Mouse (Mus musculus) thymus, adult 18-20 months (tissue): ENCODE measurements at regions not wholly inside any gene's neighbourhood (a gene's known extent, or its start where the extent isn't known, plus 50 kb on each side); places are given as distances from the start of the nearest gene placed in this dataset.

Experiments
- DNase-seq, 2 experiments: peaks; one replicate each; pipeline ENCODE4 v3.0.0; 2022; ENCODE audit warnings: mixed read lengths in 2 of 2

DNA sequence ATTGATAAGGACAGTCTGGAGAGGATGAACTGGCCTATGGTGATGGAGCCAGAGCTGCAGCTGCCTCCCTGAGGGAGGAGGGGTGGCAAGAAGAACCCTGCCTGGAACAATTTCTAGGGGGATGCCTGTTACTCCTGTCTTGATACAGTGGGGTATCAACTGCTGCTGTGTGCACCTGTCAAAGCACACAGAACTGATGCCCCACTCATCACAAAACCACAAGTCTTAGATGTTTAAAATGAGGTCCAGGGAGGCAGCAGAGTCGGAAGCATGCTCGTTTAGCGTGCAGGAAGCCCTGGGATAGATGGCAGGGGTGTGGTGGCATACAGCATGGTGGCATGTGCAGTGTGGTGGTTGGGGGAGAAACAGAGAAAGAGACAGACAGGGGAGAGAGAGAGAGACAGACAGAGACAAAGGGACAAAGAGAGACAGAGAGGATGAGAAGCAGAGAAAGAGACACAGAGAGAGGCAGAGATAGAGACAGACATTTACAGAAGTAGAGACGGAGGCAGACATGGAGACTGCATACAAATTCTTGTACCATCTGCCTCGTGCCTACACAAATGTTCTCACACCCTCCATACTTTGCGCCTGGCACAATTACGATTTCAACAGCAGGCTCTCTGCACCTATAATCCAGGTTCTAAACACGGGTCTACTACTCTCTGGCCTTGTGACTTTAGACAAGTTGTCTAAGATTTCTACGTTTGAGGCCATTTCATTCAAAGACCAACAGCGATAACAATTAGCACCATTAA is 242.6 kb downstream of the Cbln4 start:
- peak; percentile 28 to 56 for DNase-seq

DNA sequence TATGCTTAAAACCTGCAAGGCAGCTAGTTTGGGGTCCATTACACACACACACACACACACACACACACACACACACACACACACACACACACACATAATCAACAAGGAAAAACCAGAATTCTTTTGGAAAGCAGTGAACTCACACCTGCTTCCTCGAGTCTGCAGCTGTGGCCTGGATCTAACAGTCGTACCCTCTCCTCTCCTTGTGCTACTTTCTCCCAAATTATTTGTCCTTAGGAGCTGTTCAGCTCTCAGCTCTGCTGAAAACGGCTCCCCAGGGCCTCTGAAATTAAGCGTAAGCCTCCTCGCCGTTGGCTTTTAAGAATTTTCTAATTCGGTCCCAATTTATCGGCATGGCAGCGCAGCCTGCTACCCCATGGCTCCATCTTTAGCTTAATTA is 243.9 kb downstream of the Cbln4 start:
- no peak for DNase-seq

DNA sequence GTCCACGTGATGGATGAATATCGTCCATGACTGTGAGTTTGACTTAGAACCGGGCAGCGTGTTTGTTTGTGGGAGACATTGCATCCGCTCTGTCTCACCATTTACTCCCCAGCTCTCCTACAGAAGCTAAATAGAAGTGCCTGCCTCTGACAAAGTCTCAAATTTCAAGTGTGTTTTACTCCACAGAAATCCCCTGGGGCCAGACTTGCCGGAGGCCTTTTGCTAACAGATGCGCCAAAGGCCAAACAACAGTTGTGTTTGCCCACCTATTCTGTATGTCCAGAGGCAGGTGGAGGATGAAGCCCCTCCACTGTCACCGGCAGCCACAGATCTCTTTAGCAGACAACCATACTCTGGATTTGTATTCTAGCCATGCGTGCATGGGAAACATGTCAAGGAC is 252.6 kb downstream of the Cbln4 start:
- DNase-seq, result no peak

DNA sequence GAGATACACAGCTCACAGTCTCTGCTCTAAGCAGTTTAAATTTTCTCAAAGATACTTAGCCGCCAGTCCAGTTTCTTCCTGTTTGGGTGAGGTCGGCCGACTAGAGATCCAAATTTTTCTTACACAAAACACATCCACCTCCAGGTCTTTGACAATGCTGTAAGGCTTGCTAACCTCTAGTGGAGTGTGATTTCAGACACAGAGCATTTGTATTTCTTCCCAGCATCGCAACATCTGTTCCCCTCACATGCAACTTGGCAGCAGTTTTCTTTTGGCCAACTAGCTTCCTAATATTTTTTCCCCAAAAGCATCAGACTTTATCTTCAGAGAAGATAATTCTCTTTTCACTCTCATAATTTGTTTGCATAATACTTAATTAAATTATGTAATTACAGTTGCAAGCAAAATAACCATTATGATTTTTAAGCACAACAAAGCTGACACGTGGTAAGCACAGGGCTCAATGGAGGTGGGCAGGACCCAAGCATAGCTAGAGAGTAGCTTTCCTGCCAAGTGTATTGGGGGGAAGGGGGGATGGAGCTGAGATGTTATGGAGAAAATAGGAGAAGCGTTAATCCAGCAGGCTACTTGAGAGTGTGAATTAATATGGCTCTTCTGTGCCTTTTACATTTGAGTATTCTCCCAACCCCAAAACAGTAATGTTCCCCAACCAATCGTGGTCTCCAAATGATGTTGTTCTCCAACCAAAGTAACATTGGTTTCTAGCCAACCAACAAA is 276.9 kb downstream of the Cbln4 start:
- DNase-seq, result no peak

DNA sequence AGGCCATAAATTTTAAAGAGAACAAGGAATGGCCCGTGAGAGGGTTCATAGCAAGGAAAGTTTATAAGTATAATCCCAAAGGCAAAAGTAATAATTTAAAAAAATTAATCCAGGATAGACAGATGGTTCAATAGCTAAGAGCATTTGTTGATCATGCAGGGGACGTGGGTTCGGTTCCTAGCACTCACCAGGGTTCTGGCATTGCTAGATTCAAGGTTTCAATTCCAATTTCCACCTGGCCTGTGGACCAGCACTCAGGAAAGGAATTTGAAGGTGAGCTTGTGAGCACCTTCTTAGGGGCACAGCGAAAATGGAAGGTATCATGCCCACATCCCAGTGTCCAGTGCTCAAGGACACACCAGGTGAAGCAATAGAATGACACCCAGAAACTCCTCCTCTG is 278.2 kb downstream of the Cbln4 start:
- no peak for DNase-seq

DNA sequence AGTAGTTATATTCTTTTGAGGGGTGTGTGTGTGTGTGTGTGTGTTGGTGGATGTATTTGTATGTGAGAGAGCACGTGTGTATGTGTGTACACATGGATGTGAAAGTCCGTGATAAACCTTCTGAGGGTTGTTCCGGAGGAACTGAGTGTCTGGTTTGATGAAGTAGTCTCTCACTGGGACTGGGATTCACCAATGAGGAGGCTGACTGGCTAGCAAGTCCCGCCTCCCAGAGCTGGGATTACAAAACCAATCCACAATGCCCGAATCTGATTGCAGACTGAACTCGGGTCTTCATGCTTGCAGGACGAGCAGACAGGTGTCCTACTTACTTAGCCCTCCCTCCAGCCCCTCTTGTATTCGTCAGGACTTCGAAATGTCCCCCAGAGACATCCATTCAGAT is 289.8 kb downstream of the Cbln4 start:
- DNase-seq, result no peak

DNA sequence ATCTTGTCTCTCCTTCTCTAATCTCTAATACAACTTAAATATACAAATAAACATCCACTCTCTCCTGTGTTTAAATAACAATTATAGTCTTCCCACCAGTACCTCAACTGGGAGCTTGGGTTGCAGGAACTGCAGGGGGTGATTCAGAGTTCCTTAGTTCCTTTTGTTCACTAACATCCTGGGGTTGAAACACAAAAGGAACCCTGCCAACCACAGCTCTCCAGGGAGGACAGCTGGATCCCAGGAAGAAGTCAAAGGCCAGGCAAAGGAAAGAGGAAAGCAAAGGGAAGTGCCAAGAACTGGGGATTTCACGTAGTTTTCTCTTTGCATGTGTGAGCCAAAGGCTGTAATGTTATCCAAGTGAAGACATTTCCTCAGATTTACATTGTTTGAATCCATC is 296.1 kb downstream of the Cbln4 start:
- no peak for DNase-seq

DNA sequence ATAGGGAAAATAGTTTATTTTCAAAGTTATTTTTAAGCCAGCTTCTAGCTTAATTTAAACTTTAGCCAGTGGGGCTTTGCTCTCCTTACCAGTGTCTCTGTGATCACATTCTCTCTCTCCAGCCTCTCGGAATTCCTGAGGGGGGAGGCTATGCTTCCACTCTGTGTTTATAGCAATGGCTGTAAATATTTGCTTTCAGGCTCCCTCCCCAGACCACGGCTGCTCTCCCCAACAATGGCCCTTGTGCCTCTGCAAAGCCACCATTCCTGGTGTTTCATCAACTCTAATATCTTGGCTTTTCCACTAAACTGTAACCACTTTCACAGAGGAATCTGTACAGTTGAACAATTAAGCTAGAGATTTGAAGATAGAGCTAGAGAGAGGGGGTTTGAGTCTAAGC is 300.2 kb downstream of the Cbln4 start:
- no peak for DNase-seq

DNA sequence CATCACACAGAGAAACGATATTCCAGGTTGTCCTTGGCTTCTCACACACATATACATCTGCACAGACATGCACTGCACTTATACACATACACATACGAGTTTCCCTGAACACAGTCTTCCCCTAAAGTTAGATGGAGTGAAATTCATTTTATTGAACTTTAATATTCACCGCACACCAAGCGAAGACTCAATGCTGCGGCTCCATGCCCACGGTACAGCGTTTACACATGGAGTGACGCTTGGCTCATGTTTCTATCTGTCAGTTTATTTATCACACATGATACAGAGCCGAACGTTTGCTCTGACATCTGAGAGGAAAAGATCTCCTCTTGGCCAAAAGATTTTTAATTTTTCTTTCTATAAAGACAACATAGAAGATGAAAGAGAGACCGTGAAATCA is 300.6 kb downstream of the Cbln4 start:
- no peak for DNase-seq

DNA sequence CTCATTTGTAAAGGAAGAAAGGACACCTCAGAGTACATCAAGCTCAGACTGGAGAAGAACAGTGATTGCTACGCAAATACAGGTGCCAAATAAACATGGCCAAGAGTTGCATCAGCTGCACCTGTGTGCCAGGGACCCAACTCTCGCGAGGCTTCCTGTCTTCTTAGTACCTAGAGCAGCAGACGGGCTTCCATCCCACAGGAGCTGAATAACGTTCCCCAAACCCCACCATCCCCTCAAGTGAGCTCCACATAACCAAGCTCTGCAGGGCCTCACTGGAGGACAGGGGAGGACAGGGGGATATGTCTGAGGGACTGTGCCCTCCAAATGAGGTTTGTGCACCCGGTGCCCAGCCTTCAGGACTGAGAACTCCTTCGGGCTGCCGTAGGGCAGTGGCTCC is 305.5 kb downstream of the Cbln4 start:
- DNase-seq, result no peak

DNA sequence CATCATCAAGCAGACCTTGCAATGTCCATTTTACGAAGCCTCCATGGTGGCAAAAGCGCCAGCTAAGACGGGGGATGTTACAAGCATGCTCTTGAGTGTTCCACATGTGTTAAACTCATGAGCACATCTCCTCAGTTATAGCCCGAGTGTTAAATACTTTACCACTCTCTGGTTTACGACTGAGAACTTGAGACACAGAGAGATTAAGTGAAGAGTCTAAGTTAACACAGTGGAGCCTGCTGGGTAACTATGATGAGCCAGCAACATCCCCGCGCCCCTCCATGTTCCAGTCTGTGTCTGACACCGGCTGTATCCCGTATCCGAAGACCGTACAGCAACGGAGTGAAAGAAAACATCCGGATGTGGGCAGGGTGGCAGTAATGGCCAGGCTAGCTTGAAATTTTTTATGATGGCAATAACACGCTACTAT is 308.2 kb downstream of the Cbln4 start:
- DNase-seq, result no peak

DNA sequence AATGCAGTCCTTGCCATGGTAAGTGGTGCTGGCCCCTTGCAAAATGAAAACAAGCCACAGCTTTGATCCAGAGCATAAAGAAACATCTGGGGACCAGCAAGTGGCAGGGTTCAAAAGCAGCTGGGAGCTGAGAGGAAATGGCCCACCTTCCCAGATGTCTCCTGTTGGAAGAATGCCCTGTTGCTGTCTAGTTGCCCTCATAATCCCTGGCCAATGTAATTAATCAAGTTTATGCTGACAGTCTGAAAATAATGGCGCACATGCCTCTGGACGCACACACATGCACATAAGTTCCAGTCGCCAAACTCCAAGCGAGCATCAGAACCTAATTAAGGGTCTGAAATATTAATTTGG is 308.7 kb downstream of the Cbln4 start:
- no peak for DNase-seq

DNA sequence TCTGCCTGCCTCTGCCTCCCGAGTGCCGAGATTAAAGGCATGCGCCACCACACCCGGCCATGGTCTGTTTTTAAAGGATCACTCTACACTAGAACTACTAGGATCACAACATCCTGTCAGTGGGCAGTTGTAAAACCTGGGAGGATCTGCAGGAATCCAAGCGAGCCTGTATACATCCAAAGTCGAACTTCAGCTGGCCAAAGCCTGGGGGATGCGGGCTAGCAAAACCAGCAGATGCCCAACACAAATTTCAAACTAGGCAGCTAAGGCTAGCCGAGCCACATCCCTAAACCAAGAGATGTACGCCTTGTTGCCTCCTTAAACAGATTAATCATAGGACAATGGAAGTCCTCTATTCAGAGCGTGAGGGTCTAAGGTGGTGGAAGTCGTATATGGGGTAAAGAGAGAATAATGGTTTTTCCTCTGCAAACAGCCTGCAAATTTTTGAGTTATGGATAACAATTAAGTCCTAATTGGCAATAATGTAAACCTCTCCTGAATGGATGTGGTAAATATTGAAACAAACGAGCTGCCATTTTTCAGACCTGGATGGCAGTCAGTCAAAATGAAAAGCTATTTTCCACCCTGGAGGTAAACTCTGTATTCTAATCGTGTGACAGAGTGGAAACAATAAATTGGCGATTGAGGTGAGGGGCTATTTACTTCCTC is 309.2 kb downstream of the Cbln4 start:
- no peak for DNase-seq

DNA sequence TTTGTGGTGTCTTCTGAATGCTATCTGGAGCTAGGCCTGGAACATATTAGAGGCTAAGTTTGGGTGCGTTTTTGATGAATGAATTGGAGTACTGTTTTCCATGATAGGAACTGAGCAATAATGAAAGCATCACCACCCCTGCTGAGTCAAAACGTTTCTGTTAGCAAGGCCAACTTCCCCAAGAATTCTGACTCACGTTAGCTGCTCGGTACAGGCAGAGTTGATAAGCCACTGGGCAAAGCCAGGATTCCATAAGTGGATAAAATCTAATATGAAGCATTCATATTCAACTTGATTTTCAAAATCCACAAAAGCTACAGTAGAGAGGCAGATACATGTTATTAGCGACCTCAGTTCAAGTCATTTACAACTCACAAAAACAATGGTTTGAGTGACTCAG is 324.0 kb downstream of the Cbln4 start:
- no peak for DNase-seq

DNA sequence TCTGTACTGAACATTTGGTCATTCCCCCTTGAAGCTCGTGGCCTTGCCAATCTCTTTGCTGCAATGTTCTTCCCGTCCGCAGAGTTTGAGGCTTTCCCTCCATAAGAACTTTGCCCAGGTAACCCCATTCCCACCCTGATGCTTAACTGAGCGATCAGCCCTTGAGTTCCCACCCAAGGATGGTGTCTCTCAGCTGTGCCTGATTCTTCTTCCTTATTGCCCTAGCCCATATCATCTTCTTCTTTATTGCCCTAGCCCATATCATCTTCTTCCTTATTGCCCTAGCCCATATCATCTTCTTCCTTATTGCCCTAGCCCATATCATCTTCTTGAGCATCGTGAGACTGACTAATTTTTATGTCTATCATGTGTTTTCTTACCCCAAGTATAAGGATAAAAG is 324.4 kb downstream of the Cbln4 start:
- DNase-seq, result no peak

DNA sequence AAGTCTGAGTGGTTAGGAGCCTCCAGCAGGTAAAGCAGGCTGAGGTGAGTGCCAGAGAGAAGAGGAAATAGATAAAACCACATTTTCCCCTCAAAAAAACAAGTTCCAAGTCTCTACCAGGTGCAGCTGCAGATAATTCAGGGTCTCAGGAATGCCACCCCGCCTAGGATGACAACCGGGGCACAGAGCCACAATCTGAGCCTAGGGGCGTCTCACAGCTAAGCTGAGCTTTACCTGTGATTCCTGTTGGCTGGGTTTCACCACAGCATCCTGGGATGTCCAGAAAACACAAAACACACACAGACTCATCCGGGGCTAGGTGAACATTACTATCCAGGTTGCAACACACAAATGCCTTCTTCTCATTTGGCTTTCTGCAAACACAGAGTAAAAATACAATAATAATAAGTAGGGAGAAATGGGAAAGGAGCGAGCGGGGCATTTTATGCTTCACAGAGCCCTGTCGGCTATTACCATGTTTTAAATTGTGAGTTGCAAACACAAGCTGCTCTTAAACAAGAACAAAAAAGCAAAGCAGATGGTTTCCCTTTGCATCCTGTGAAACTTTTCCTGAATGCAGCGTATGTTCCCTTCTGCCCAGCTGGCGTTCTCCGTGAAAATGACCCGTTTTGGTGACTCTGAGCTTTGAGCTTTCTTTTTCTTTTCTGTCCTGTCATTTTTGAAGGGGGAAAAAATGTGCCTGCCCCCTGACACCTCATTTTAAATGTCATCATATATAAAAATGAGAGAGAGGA is 330.3 kb downstream of the Cbln4 start:
- no peak for DNase-seq

DNA sequence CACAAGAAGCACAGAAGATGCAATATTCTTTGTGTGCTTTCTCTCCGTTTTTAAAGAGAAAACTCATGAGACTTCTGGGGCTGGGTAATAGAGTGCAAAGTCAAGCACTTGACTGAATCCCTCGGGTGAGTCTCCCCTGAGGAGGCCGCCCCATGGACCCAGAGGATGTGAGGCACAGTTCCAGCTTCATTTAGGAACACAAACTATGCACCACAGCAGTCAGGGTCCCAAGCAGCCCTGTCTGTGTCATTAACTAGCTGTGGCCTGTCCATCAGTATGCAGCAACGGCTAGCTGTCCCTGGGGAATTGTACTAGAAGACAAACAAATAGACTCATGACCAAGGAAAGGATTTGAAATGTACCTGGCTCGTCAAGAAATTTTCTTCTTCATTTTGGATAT is 349.7 kb downstream of the Cbln4 start:
- no peak for DNase-seq

DNA sequence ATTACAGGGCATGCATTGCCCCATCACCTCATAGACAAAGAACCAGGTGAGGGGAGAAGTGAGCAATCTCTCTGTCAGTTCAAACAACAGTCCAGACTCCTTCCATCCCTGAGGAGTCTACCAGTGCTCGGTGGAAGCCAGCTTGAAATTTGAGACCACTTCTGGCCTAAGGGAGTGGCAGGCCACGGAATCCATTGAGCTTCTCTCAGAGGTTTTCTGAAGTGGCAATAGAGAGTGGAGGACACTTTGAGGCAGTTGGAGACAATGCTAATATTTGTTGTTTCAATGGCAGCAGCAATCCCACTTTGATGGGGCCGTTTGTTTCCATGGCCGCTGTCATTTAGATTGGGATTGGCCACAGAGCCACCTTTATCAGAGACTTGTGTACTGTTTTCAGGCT is 352.5 kb downstream of the Cbln4 start:
- no peak for DNase-seq

DNA sequence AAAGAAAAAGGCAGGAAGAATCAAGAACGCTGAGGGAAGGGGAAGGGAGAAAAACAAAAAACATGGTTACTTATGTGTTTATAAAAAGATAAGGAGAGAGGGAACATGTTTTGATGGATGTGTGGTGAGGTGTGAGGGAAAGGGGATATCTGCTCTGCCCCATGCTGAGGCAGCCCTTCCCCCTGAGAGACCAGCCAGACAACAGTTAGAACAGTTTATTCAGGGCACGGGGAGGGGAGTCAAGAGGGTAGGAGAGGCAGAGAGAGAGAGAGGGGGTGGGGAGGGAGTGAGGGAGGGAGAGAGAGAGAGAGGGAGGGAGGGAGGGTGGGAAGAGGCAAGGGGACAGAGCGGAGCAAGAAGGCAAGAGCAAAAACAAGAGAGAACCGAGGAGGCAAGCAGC is 354.2 kb downstream of the Cbln4 start:
- no peak for DNase-seq

DNA sequence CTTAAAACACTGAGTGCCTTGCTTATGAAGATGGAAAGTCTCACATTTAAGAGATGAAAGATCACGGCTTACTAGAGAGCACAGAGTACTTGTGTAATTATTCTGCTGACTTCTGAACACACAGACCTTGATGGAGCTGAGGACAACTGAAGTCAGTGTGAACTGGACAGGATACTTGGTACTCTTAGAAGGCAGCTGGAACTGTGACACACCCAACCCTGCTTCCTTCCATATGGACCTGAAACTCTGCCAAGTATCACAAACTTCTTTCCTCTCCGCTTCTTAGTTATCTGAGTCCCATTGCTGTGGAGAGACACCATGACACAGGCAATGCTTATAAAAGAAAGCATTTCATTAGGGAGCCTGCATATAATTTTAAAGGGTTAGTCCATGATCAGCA is 365.3 kb downstream of the Cbln4 start:
- no peak for DNase-seq

DNA sequence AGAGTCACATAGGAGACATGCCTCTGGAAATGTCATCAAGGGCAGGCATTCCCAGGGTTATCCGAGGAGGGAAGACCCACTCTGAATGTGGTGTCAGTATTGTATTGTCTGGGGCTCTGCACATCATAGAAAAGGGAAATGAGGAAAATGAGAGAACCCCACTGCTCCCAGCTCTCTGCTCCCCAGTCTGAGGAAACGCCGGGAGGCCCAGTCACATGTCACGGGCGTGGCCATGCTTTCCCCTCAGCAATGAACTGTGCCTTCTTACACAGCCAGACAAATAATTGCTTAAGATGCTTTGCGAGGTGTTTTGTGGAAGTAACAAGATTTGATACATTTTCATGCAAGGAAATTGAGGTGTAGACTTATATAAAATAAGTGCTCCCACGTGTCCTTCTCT is 366.1 kb downstream of the Cbln4 start:
- DNase-seq, result no peak

DNA sequence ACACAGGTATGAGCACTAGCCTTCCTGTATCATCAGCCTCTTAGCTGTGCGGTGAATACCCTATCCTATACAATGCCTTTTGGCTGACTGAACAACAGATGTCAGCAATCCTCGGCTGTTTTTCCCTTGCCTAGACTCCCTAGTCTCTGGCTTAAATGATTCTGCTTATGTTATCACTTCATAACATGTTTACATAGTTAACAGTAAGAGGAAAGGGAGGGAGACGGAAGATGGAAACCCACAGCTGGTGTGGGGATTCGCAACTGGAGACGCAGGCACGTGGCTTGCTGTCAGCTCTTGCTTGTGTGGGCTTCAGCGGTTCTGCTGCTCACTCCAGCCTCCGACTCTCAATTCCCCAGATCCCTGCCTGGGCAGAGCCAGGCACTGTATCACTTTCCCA is 367.2 kb downstream of the Cbln4 start:
- no peak for DNase-seq

DNA sequence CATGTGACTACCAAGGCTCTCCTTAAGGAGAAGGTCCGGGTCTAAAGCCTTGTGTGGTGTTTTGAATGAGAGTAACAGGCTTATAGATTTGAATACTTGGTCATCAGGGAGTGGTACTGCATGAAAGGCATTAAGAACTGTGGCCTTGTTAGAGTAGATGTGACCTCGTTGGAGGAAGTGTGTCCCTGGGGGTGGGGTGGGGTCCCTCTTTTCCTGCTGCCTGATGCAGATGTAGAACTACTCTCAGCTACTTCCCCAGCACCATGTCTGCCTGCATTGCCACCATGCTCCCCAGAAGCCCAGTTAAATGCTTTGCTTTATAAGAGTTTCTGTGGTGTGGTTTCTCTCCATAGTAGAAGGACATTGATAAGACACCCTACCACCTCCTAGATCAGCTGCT is 367.9 kb downstream of the Cbln4 start:
- DNase-seq, result no peak
